Mouse (Mus musculus) stomach, postnatal 0 days (tissue): ENCODE results near the gene Pdzrn3.

ENCODE experiments used
- CTCF ChIP-seq: IDR thresholded peaks from 2 replicates; pipeline ENCODE4 v1.5.1; 2016; ENCODE audit warnings: antibody characterized with exemption, low read depth, mild to moderate bottlenecking, moderate library complexity
- EP300 ChIP-seq: optimal IDR thresholded peaks from 2 replicates; pipeline ENCODE3; 2016; ENCODE audit warnings: antibody characterized with exemption

GRCm38 (mm10) chr6:101218197-101218596 lies 159.5 kb downstream of the Pdzrn3 start:
- TF ChIP-seq EP300 (no peak), CTCF (no peak)
